Mouse (Mus musculus) embryo, embryonic 11 days (tissue): Measurements from ENCODE around the gene Olfr389.

Experiments used
- DNase-seq: peaks from one replicate; pipeline ENCODE4 v3.0.0-alpha.2; 2015

Olfr389 gene

GRCm38 (mm10) chr11:73780613-73781012 is at the start of gene Olfr389:
Olfr389 (minus strand) TSS chr11:73780713.
- DNase-seq = no peak

- DNase-seq = no peak
Observed at GRCm38 (mm10) chr11:73816949-73817348, 36.4 kb upstream of the Olfr389 start, which contains the start of gene Olfr392. Olfr392 (minus strand) TSS chr11:73817049.

DNA sequence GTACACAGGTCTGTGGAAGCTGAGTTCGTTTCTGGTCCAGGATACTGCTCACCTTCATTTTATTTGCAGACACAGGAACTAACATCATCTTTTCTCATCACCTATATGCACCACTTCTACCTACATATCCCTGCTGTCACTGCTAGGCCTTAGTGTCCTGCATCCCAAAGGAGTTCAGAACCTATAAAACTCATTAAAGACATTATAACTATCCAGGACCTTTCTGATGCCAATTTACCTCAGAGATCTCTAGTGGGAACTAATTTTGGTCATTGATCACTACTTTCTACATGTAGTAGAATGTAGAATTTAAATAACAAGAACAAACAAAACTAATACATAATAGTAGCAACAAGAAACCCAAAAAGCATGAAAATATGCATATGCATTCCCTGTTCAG is 22.4 kb upstream of the Olfr389 start, which contains the start of gene Olfr391-ps:
Olfr391-ps (minus strand) TSS at position 101 of the 400 bp plus-strand sequence.
- no peak for DNase-seq

- DNase-seq = no peak
Observed at GRCm38 (mm10) chr11:73782664-73783063, 2.2 kb upstream of the Olfr389 start, which contains the start of gene Olfr390. Olfr390 (plus strand) TSS chr11:73782964.

GRCm38 (mm10) chr11:73759115-73759514 is 21.4 kb downstream of the Olfr389 start:
- no peak for DNase-seq
